Comparison of ENCODE assay signal across 24 mouse cellular contexts in genomic region chr6:37858126-37858525, GRCm38 (mm10).
"Had no signal": no experiment of that assay in that cellular context is flagged by ENCODE, and none has a peak within 500 bp of the region (broad histone marks: within the 10 kb centered on the region; RNA-seq: fewer than 3 reads in every experiment).

No protein-coding gene starts in this region.

- H3K36me3 ChIP-seq: heart, embryonic 13.5 days; heart, embryonic 15.5 days; hindbrain, embryonic 13.5 days; hindbrain, embryonic 15.5 days; kidney, embryonic 15.5 days; limb, embryonic 13.5 days; limb, embryonic 15.5 days; liver, embryonic 12.5 days had no signal

- H3K27me3 ChIP-seq: heart, embryonic 13.5 days; heart, embryonic 15.5 days; hindbrain, embryonic 13.5 days; hindbrain, embryonic 15.5 days; kidney, embryonic 15.5 days; limb, embryonic 13.5 days; limb, embryonic 15.5 days; liver, embryonic 12.5 days had no signal

- H3K4me1 ChIP-seq: heart, embryonic 15.5 days; hindbrain, embryonic 13.5 days; hindbrain, embryonic 15.5 days; kidney, embryonic 15.5 days; limb, embryonic 13.5 days; limb, embryonic 15.5 days had no signal

- H3K27ac ChIP-seq: heart, embryonic 13.5 days; heart, embryonic 15.5 days; hindbrain, embryonic 13.5 days; hindbrain, embryonic 15.5 days; hindbrain, postnatal 0 days; kidney, embryonic 15.5 days; kidney, postnatal 0 days; limb, embryonic 13.5 days; limb, embryonic 15.5 days; liver, embryonic 12.5 days; liver, embryonic 14.5 days had no signal

- DNase-seq: gastrocnemius, postnatal 14 days; gastrocnemius, postnatal 36 days; heart, adult 18-20 months; heart, postnatal 14 days; heart, postnatal 36 days; kidney, adult 11 months; kidney, adult 2 months; kidney, adult 9 months; kidney, postnatal 14 days; kidney, postnatal 36 days; layer of hippocampus, adult 9-11 months; layer of hippocampus, postnatal 36 days; left cerebral cortex, postnatal 4 days had no signal

- H3K9ac ChIP-seq: heart, embryonic 13.5 days; heart, embryonic 15.5 days; hindbrain, embryonic 13.5 days; hindbrain, embryonic 15.5 days; kidney, embryonic 15.5 days; limb, embryonic 13.5 days; limb, embryonic 15.5 days; liver, embryonic 12.5 days; liver, embryonic 14.5 days had no signal

- H3K9me3 ChIP-seq: heart, embryonic 13.5 days; heart, embryonic 15.5 days; hindbrain, embryonic 13.5 days; hindbrain, embryonic 15.5 days; kidney, embryonic 15.5 days; limb, embryonic 13.5 days; limb, embryonic 15.5 days; liver, embryonic 12.5 days had no signal

- H3K4me3 ChIP-seq: heart, embryonic 13.5 days; heart, embryonic 15.5 days; hindbrain, embryonic 13.5 days; hindbrain, embryonic 15.5 days; kidney, embryonic 15.5 days; limb, embryonic 13.5 days; limb, embryonic 15.5 days; liver, embryonic 12.5 days had no signal
